Mouse (Mus musculus): ENCODE results near the gene Synj1. TPM values are rescaled to one million over a fixed set of nuclear protein-coding genes. Genes with fewer than 3 reads are reported as not detected.
A peak's percentile ranks its signal among the peaks of the same experiment; 100 is the strongest.

The Synj1 gene
- total RNA-seq, 2 experiments from 2014 or later = 330 to 343 TPM

DNA sequence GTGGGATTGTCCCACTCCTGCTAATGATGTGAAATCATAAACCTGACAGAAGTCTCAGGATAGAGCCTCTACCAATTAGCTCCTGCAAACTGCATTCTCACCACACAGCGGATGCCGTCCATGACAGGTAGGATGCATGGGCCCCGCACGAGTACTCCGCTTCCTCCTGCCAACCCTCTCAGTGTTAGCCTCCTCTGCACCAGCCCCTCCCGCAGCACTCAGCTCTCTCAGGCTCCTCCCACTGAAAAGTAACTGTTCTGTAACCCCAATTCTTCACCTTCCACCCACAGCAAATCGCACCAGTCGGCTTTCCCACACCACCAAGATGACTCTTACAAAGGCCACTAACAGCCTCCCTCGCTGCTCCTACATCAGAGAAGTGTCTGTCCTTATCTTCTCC is 58.0 kb downstream of the Synj1 start:
- DNase-seq (ENCODE audit: low spot score in 2 of 2) = peak in 1 of 2 experiments; percentile 18

DNA sequence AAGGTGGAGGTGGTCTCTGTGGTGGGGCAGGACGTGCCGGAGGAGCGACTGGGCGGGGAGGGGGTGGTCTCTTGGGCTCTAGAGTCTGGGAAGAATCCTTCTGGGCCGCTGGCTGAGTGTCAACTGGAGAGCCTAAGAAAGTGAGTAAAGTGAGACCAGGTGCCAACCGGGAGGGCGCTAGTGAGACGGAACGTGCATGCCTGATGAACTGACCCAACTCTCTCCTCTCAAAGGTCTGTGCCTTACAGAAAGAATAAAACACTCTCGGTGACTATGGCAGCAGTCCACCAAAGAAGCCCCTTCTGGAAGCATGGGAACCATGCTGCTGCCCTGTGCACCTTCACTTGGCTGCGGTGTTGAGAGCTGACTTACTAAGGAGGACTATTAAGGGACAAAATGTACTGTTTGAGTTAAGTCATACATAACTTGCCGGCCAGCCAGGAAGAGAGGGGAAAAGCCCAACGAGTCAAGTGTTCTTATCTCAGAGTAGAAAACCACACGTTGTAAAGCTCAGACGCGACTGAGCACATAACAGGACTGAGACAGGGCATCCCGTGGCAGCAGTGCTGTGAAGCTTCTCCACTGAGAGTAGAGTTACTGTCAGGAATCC is 60.6 kb downstream of the Synj1 start:
- DNase-seq (ENCODE audit: low spot score in 2 of 2) = no peak

DNA sequence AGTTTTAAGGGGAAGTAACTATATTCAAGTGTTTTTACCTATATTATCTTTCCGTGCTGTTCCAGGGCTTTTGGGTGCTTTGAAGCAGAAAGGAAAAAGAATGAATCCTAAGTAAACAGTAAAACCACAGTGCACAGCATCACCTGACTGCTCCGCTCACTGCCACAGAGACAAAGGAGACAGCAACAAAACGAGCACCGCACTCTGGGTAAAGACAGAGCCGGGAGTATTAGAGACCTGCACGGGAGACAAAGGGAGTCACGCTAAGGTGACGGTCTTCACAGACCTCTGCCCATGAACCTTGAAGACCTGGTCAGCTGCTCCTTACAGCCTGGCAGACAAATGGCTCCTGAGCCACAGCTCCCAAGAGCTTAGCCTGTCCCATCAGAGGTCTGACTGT is 64.1 kb downstream of the Synj1 start:
- no peak for DNase-seq (ENCODE audit: low spot score in 2 of 2)

DNA sequence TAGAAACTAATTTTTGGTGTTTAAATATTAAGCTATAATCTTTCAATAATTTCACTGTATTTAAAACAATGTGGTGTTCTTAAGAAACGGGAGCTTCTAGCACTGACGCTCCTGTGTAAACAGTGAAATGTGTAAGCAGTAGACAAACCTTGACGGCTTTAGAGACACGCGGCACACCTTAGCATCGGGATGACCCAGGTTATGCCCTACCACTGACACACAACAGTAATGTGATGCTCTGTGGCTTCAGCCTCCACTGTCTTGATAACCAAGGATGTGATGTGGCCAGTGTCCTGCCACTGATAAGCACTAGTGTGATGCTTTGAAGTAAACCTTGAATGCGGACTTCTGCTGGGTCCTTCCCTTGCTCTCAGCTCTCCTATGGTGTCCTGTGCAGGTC is 69.9 kb downstream of the Synj1 start:
- no peak for DNase-seq (ENCODE audit: low spot score in 2 of 2)

DNA sequence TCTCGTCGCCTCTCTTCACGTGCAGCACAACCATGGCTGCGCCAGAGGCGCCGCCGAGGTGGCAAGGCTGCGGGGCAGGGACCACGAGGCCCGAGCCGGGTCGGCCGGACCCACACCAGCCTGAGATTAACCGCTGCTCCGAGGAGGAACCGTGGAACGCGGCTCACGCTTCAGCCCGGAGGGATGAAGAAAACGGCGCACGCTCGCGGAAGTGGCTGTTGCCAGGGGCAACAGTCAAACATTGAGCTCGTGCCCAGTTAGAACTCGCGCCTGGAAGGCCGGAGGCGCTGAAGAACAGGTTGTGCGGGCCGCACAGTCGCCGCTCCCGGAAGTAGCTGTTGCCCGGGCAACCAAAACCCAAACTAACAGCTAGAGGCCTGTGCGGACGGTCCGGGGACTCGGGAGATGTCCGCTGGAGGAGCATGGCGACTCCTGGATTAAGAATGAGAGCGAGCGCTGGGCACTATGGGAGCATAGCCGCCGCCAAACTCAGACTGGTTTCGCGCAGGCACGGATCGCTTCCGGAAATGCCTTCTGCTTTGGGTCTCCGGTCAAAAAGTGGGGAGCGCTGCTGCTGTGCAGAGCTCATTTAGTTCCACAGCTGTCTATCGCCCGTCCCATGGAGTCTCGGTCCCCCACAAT is 76.3 kb downstream of the Synj1 start, which contains the start of gene Cfap298:
Cfap298 (minus strand) TSS at position 428 of the 642 bp plus-strand sequence.
- DNase-seq (ENCODE audit: low spot score in 2 of 2) = peak; percentile 90 to 94

DNA sequence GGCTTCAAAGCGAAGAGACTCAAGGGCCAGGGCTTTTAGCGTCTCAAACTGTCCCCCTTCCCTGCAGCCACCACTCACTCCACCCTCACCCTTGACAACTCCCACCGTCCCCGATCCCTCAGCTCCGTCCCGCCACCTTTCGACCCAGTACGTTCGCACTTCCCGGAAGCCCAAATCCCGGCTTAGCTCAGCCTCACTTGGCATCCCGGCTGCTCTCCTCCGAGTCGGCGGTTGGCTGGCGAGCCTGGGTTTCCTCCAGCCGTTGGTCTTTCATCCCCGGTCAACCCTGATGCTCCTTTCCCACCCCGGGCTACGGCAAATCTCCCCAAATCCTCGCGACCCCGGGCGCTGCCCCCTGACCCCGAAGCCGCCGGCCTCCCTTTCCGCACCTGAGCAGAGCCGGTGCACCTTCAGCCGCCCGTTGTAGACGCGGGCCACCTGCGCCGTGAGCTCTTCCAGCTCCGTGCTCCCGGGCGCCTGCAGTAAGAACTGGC is 76.9 kb downstream of the Synj1 start:
- DNase-seq (ENCODE audit: low spot score in 2 of 2) = peak; percentile 58 to 63

DNA sequence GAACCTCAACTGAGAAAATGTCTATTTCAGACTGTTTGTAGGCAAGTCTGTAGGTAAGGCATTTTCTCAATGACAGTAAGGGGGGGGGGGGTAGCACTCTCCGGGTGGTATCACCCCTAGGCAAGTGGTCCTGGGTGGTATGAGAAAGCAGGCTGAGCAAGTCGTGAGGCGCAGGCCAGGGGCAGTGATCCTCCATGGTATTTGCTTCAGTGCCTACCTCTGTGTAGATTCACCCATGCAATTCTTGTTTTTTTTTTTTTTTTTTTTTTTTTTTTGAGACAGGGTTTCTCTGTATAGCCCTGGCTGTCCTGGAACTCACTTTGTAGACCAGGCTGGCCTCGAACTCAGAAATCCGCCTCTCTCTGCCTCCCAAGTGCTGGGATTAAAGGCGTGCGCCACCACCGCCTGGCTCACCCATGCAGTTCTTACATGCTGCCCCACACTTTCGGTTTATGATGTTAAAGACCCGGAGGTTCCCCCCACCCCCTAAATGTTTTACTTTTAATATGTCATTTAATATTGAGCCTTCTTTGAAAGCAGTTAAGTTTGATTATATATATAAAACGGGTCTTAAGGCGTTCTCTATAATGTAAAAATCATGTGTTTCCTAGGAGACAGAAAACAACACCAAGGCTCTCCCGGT is 77.5 kb downstream of the Synj1 start:
- no peak for DNase-seq (ENCODE audit: low spot score in 2 of 2)

DNA sequence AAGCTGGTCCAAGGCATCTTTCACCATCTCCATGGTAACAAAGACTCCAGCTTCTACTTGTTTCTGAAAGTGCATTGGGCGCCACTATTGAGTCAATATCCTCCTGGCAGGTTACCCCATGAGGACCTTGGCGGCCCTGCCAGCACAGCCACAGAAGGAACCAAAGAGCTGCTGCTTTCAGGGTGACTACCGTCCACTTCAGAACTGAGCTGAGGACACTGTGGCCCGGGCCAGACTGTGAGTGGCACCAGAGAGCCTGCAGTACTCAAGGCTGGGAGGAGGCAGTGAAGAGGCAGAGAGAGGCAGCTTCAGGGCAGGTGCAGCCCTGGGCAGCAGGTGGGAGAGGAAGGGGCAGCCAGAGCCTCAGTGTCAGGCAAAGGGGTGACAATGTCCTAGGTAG is 83.7 kb downstream of the Synj1 start:
- DNase-seq (ENCODE audit: low spot score in 2 of 2) = no peak

DNA sequence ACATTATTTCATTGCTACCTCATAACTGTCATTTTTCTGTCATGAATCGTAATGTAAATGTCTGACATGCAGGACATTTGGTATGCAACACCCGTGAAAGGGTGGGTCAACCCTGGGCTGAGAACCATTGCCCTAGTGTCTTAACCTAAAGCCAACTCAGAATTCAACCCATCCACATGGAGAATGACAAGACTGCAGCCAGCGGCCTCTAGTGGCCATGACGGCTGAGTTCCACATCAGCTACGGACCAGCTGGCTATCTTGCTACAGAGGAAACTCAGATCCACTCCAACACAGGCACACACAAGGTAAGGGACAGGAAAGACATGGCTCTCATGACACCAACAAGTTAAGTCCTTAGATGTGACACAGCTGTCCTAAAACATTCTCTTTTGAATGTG is 85.6 kb downstream of the Synj1 start:
- DNase-seq (ENCODE audit: low spot score in 2 of 2) = peak; percentile 72 to 73

DNA sequence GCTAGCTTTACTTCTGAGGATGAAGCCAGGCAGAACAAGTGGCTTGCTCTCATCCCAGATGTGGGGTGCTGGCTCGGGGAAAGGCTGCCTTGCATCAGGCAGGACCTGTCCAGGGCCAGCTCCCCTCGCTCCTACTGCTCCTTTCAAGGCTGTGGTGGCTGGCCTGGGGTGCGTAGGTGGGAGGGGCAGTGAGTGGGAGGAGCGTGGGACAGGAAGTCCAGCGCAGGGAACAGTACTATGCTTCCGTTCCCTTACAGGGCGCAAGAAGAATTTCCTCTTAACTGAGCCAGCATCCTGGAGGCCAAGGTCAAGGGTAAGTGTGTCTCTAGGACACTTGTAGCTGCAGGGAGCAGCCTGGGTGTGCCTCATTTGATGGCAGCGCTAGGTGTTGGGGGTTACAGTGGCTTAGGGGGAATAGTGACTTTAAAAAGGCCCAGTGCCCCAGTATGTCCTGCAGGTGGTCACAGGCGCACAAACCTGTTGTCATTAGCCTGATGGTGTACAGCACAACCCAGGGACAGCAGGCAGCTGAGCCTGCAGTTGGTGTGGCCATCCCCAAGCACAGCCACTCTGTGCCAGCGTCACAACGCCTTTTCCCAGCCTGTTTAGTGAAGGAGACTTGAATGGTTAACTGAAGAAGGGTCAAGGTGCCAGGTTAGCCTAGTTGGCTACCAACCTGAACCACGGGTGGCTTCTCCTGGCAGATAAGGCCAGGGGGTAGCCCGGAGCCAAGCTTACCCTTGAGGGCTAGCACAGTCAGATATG is 86.3 kb downstream of the Synj1 start:
- DNase-seq (ENCODE audit: low spot score in 2 of 2) = no peak

DNA sequence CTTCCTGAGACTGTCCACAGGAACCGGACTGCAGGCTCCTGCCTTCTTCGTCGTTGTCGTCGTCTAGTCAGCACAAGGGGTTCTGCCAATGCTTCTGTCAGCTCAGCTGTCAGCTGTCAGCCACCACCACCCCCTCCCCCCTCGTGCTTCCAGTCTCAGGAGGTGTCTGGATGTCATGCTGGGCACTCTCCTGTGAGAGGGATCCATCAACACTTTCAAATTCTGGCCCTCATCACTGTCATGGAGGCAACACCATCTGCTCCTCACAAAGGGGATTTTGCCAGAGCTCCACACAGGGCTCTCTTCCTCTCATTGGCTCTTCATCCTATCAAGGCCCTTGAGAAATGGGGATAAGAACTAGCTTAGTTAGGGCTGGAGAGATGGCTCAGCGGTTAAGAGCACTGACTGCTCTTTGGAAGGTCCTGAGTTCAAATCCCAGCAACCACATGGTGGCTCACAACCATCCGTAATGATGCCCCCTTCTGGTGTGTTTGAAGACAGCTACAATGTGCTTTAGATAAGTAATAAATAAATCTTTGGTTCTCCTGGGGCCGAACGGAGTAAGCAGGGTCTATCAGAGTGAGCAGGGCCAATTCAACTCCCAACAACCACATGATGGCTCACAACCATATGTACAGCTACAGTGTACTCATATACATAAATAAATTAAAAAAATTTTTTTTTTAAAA is 89.5 kb downstream of the Synj1 start:
- no peak for DNase-seq (ENCODE audit: low spot score in 2 of 2)

DNA sequence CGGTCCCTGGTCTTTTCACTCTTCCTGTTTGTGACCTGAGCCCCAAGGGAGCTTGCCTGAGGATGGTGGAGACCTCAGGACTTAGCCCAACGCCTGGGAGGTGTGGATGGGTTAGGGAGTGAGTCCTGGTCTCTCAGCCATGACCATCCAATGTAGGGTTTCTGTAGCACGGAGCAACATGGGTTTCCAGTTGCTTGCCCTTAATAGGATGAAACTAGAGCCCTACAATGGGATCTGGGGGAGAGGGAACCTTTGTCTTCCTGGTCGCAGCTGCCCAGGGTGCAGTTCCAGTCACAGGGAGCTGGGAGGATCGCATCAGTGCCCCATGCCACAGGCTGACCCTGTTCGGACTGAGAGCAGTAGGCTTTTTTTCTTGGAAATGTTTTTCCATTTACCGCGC is 94.0 kb downstream of the Synj1 start:
- DNase-seq (ENCODE audit: low spot score in 2 of 2) = no peak

DNA sequence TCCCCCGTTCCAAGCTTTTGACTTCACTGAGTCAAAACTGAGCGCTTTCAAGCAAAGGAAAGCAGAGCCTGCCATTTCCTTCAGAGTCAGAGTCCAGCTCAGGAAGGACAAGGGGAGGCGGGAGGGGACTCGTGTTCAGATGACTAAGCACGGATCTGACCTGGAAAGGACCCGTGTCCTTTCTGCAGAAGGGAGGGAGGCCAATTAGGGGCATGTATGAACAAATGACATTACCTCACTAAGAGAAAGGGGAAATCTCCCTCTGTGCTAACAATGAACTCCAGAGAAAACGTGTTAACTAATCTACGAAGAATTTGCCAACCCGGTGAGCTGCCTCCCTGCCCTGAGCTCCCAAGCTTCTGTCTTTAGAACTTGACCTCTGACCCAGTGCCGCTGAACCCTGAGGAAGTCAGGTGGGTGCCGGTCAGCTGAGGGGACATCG is 95.0 kb downstream of the Synj1 start:
- no peak for DNase-seq (ENCODE audit: low spot score in 2 of 2)

DNA sequence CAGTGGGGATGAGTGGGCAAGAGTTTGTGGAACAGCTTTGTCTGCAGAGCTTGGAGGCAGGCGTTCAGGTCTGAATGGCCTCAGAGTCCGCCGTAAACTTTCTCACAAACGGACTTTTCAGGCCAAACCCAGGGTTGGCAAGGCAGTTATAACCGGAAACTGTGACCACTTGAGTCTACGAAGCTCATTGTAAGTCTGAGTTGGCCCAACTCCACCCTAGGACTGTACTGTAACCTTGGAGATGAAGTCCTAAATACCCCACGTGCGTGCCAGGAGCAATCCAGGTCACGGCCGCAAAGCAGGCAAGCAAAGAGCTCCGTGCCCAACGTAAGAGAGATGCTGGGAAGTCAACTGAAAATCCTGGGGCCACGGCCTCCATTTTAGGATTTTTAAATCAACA is 99.3 kb downstream of the Synj1 start:
- DNase-seq (ENCODE audit: low spot score in 2 of 2) = no peak

DNA sequence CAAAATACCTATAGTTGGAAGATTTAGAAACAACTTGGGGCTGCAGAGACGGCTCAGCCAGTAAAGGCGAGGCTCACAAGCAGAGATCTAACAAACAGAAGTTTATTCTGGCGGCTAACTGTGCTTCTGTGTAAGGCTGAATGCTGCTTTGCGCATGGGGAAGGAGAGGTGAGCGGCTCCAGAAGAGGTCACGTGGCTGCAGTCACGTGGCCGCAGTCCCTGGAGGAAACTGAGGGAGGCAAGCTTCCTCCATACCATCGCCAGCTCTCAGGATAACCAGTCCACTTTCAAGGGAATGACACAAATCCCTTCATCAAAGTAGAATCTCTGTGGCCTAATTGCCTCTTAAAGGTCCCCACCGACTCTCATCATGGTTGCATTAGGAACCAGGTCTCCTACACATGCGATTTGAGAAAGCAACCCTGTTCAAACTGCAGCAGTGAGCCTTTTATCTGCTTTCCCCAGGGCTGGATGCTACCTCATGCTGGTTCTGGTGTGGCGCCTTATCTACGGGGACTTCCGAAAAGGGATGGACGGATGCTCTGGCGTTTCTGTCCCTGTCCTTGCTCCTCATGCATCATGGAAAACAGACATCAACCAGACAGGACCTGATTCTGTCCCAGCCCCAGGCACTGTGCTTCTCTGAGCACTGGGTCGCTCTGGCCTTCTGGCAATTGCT is 100.1 kb downstream of the Synj1 start:
- no peak for DNase-seq (ENCODE audit: low spot score in 2 of 2)

DNA sequence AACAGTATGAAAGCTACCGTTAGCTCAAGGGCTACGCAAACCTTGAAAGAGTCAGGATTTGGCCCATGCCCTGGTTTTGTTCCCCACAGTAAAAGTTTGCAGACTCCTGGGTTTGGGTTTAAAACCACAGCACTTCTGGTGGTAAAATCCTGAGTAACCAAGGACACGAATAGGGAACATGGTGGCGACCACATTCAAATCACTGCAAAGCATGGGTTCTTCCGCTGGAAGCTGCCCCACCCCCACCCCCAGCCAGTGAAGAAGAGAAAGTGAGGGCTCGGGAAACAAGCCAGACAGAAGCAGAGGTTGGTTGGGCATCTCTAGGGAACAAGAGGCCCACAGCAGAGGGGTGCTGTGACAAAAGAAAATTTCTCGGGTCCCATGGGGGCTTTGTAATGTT is 103.9 kb downstream of the Synj1 start:
- DNase-seq (ENCODE audit: low spot score in 2 of 2) = no peak

DNA sequence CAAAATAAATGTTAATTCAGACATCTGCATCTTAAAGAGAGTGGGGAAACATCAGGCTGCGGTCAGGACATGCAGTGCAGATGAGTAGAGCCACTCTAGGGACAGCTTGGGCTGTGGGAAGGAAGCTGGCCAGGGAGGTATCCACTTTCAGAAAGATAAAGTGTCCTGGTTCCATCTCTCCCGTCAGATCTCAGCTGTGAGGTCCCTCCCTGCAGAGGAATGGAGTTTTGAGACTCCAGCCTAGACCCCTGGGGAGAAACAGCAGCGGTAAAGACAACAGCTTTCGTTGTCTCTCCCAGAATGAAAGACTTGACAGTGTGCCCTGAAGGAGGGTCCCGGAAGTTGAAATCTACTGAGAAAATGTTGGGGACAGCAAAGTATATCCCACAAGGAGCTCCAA is 107.8 kb downstream of the Synj1 start:
- DNase-seq (ENCODE audit: low spot score in 2 of 2) = no peak

DNA sequence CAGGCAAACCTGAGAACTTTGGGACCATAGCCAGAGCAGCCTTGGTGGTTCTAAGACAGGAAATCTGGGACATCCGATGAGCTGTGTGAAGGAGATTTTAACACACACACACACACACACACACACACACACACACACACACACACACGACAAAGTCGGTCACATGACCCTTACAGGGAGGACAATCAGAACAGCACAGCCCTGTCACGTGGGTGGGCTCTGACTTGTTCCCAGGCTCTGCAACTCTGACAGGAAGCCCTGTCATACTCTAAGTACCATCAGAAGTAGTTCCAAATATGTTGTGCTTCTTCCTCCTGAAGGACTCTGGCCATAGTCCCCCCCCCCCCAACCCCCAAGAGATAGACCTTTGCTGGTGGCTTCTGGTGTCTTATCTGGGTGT is 109.7 kb downstream of the Synj1 start:
- no peak for DNase-seq (ENCODE audit: low spot score in 2 of 2)

DNA sequence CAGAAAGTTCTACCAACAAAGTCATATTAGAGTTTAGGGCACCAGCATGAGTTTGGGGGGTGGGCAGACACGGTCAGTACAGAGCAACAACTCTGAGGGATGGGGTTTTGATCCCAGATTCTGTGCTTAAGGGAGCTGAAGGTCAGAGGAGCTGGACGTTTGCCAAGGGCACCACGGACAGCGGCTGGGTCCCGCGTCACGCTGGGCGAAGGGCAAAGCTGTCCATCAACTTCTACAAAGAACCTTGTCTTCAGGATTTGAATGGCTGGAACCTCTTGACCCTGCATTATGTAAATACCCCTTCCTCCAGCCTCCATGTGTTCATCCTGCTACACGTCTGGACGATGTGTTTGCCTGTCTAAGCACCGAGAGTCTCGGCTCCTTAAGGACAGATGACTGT is 111.6 kb downstream of the Synj1 start:
- no peak for DNase-seq (ENCODE audit: low spot score in 2 of 2)

DNA sequence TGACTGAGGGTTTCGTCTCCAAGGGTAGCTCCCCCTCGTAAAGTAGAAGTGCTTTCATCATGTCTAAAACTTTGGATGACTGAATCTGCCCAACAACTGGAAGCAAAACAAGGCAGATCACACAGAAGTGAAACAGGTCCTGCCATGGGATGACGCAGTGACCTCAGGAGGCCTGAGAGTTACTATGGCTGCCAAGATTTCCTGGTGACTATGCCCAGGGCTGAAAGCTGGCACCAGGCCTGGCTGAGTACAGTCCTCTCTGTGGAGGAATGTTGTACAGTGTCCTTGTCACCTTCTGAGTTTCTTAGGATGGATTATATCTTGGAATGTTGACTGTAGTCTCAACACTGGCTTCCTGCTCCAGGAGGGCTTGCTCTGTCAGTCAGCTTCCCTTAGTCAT is 113.5 kb downstream of the Synj1 start:
- DNase-seq (ENCODE audit: low spot score in 2 of 2) = no peak

DNA sequence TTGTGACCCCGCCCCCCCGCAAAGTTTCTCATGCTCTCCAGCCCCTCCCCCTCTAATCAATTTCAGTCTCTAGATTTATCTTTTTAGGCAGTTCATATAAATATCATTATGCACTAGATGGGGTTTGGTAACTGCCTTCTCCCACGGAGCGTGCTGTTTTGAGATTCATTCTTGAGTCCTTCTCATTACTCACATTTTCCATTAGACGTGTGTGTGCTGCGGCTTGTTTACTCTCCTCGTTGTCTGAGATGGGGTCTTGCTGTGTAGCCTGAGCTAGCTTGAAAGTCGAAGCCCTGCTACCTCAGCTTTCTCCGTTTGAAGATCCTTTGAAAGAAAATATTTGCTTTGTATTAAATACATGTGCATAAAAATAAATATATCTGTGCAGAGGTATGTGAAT is 117.3 kb downstream of the Synj1 start:
- DNase-seq (ENCODE audit: low spot score in 2 of 2) = no peak

All from left cerebral cortex, adult 18-20 months (tissue).